Mouse (Mus musculus) ZHBTc4 (cell line): ENCODE measurements at regions not wholly inside any gene's neighbourhood (a gene's known extent, or its start where the extent isn't known, plus 50 kb on each side); places are given as distances from the start of the nearest gene placed in this dataset.
A peak's percentile ranks its signal among the peaks of the same experiment; 100 is the strongest.

ENCODE experiments used
- DNase-seq: peaks from one replicate; pipeline ENCODE4 v3.0.0-alpha.2; 2011; ENCODE audit warnings: low read depth, low spot score

- DNase-seq, result no peak
Observed at GRCm38 (mm10) chr15:65733326-65733725, 718.6 kb upstream of the Gm21961 start.

DNA sequence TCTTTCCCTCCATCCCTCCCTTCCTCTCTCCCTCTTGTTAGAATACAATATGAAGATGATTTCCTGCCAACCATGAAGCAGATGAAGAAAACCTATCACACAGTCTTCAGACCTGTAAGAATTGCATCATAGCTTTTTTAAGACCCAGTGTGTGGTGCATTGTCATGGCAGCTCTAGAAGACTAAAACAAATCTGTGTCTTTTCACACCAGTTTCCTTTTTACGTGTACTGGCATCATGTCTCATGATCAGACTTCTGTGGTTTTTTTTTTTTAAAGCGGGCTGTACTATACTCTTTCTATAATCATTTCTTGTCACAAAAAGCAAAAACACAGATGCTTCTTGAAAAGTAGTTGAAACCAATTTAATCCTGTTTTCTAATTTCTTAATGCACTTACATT lies 716.6 kb upstream of the Gm21961 start:
- DNase-seq, result no peak

- no peak for DNase-seq
Observed at GRCm38 (mm10) chr15:65727061-65727460, 712.4 kb upstream of the Gm21961 start.

DNA sequence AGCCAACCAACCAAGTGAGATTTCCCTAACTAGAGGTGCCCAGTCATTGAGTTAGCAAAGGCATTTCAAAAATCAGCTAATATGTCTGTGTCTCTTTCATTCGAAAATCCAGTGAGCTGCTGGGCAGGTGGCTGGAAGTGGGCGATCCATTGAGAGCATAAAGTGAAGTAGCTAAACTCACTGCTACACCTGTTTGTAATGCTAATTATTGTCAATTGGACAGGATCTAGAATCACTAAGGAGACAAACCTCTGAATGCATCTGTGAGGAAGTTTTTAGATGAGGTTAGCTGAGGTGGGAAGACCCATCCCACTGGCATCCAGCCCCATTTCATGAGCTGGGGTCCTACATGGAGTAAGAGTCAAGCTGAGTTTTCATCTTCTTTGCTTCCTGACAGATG lies 711.6 kb upstream of the Gm21961 start:
- peak; percentile 57 for DNase-seq

GRCm38 (mm10) chr15:65703559-65703958 lies 688.9 kb upstream of the Gm21961 start:
- DNase-seq, result peak; percentile 9

DNA sequence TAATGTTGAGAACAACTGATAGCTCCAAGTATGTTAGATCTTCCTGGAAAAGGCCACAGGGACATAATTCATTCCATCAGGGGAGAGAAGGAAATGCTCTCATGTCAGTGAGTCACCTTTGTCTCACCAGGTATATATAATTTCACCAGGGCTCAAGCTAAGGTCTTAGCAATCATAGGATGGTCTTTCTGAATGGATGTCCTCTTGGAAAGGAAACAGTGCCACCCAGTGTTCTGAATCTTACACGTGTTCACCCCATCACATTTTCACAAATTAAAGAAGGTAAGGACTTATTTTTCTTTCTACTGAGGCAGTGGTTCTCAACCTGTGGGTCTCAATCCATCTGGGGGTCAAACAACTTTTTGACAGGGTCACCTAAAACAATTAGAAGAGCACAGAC lies 686.8 kb upstream of the Gm21961 start:
- peak; percentile 3 for DNase-seq

DNA sequence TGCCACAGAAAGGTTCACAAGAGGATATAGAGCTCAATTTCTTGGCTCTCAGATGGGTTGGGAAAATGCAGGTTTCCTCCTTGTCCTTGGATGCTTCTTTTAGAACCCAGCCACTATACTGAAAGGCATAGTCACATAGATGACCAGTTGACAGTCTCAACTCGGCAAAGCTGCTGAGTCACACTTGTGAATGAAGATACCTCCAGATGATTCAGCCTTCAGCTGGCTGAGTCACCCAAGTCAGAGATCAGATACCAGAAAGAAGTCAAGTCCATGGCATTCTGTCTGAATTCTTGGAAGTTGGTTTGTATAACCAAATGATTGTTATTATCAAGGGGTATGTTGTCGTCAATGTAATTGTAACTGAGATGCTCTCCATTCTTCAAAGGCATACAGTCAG lies 683.9 kb upstream of the Gm21961 start:
- DNase-seq, result no peak
